In genomic region chr12:67862615-67863014, GRCm38 (mm10) we compare ENCODE assay signal across 14 mouse cellular contexts.
A peak's percentile ranks its signal among the peaks of the same experiment; 100 is the strongest.
DNase-seq lines count a peak whose midpoint lies in the region; ATAC-seq lines count a peak whose summit lies in the region.
"Had no signal": no experiment of that assay in that cellular context is flagged by ENCODE, and none has a peak within 500 bp of the region (broad histone marks: within the 10 kb centered on the region; RNA-seq: fewer than 3 reads in every experiment).

No protein-coding gene starts in this region.

- WGBS in forebrain, embryonic 15.5 days = 47% methylated on average over 2 of the region's 2 CpGs
- WGBS in forebrain, embryonic 12.5 days = 69% methylated on average over 2 of the region's 2 CpGs

- intact Hi-C loops in heart, postnatal 25 days (cut with DNase I) = no loop called here

- H3K27me3 ChIP-seq in forebrain, embryonic 15.5 days = no peaks in the 10 kb centered on the region
- no peaks in the 10 kb centered on the region for H3K27me3 ChIP-seq in forebrain, embryonic 12.5 days
- H3K27me3 ChIP-seq: liver, embryonic 12.5 days; midbrain, embryonic 13.5 days; neural tube, embryonic 13.5 days had no signal

- H3K36me3 ChIP-seq in forebrain, embryonic 15.5 days = no peaks in the 10 kb centered on the region
- H3K36me3 ChIP-seq in forebrain, embryonic 12.5 days (replicated peaks) = no peaks in the 10 kb centered on the region
- H3K36me3 ChIP-seq: liver, embryonic 12.5 days; midbrain, embryonic 13.5 days; neural tube, embryonic 13.5 days had no signal

- H3K4me2 ChIP-seq in forebrain, embryonic 15.5 days (replicated peaks) = no peak overlapping the region
- H3K4me2 ChIP-seq in forebrain, embryonic 12.5 days = no peak overlapping the region
- H3K4me2 ChIP-seq: liver, embryonic 12.5 days; midbrain, embryonic 13.5 days; neural tube, embryonic 13.5 days had no signal

- H3K4me3 ChIP-seq in forebrain, embryonic 15.5 days = no peak overlapping the region
- no peak overlapping the region for H3K4me3 ChIP-seq in forebrain, embryonic 12.5 days (replicated peaks)
- H3K4me3 ChIP-seq: left cerebral cortex, adult 2 months; liver, embryonic 12.5 days; midbrain, embryonic 13.5 days; neural tube, embryonic 13.5 days had no signal

- peak; percentile 6 to 12 for DNase-seq in right cerebral cortex, adult 2 months (ENCODE audit: low spot score in 2 of 2)
- no peak for DNase-seq in right cerebral cortex, postnatal 4 days
- peak; percentile 37 to 44 for DNase-seq in layer of hippocampus, adult 8-10 months (ENCODE audit: low spot score in 2 of 2)
- peak; percentile 36 for DNase-seq in telencephalon, adult 2 months (ENCODE audit: low read depth, low spot score)
- DNase-seq in c-Kit-positive CD71-positive TER-119-positive erythroid progenitor cells, embryonic 14.5 days (ENCODE audit: low spot score) = no peak
- no peak for DNase-seq in heart, postnatal 25 days (ENCODE audit: low spot score)
- DNase-seq: kidney, adult 9 months; lung, postnatal 14 days had no signal

- H3K27ac ChIP-seq in forebrain, embryonic 15.5 days (replicated peaks) = no peak overlapping the region
- H3K27ac ChIP-seq in forebrain, embryonic 12.5 days = no peak overlapping the region
- H3K27ac ChIP-seq: left cerebral cortex, adult 2 months; liver, embryonic 12.5 days; midbrain, embryonic 13.5 days; neural tube, embryonic 13.5 days had no signal

- peak; percentile 85 for ATAC-seq in forebrain, embryonic 15.5 days (replicated peaks)
- no peak for ATAC-seq in forebrain, embryonic 12.5 days (ENCODE audit: low FRiP score)
- ATAC-seq: liver, embryonic 12.5 days; midbrain, embryonic 13.5 days had no signal

- H3K9me3 ChIP-seq in forebrain, embryonic 15.5 days = no peaks in the 10 kb centered on the region
- no peaks in the 10 kb centered on the region for H3K9me3 ChIP-seq in forebrain, embryonic 12.5 days
- H3K9me3 ChIP-seq: liver, embryonic 12.5 days; midbrain, embryonic 13.5 days; neural tube, embryonic 13.5 days had no signal

- peaks cover 3% of the 10 kb centered on the region; the same call in 1 of the 2 replicates for H3K4me1 ChIP-seq in forebrain, embryonic 15.5 days
- no peaks in the 10 kb centered on the region for H3K4me1 ChIP-seq in forebrain, embryonic 12.5 days
- H3K4me1 ChIP-seq: liver, embryonic 12.5 days; midbrain, embryonic 13.5 days; neural tube, embryonic 13.5 days had no signal

- no peak overlapping the region for H3K9ac ChIP-seq in forebrain, embryonic 15.5 days (replicated peaks)
- H3K9ac ChIP-seq in forebrain, embryonic 12.5 days = no peak overlapping the region
- H3K9ac ChIP-seq: liver, embryonic 12.5 days; midbrain, embryonic 13.5 days; neural tube, embryonic 13.5 days had no signal

Comparison
In these comparisons a context has a peak if more than half of its experiments do, and no peak if none do; other contexts are left out.
1. DNase-seq: peak in right cerebral cortex, adult 2 months (2 of 2), layer of hippocampus, adult 8-10 months (2 of 2) and telencephalon, adult 2 months (single experiment); none in right cerebral cortex, postnatal 4 days (single experiment), c-Kit-positive CD71-positive TER-119-positive erythroid progenitor cells, embryonic 14.5 days (single experiment) and heart, postnatal 25 days (single experiment).